Mouse (Mus musculus): Measurements from ENCODE around the gene Nlrx1.

DNA sequence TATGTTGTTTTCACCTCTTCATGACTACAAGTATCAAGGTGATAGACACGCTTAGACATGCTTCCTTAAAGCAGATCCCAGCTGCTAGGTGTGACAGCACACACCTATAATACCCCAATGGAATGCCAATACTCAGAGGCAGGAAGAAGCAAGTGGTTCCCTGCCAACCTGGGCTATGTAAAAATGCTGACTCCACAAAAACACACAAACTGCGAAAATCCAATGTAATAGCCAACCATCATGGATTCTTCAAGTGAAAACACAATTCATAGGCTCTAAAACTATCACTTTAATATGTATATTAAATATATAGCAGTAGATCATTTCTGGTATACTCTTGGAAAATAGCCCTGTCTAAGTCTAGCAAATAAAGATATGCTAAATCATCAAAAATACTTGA is 60.6 kb downstream of the Nlrx1 start:
- no peak for TF ChIP-seq CHD1 (IDR thresholded peaks at IDR 0.05; ENCODE audit: low read depth, low read length)
- TF ChIP-seq CTCF (conservative IDR thresholded peaks at IDR 0.05 in 1 of 2, IDR thresholded peaks at IDR 0.05 in 1 of 2; ENCODE audit: low read depth in 2 of 2, low read length in 2 of 2): no peak
- no peak for TF ChIP-seq TCF12 (IDR thresholded peaks at IDR 0.05; ENCODE audit: low read depth, low read length)
- no peak for TF ChIP-seq NRF1 (IDR thresholded peaks at IDR 0.05; ENCODE audit: low read depth, low read length)
- TF ChIP-seq KAT2A (IDR thresholded peaks at IDR 0.05; ENCODE audit: insufficient replicate concordance, low read length): no peak
- TF ChIP-seq USF1 (IDR thresholded peaks at IDR 0.05; ENCODE audit: low read depth, low read length): no peak
- no peak for TF ChIP-seq ZC3H11A (IDR thresholded peaks at IDR 0.05; ENCODE audit: low read depth, low read length)
- TF ChIP-seq USF2 (conservative IDR thresholded peaks at IDR 0.05; ENCODE audit: low read depth, low read length): no peak
- no peak for TF ChIP-seq MEF2A (IDR thresholded peaks at IDR 0.05; ENCODE audit: borderline replicate concordance, low read depth, low read length)
- no peak for TF ChIP-seq UBTF (IDR thresholded peaks at IDR 0.05; ENCODE audit: low read depth, low read length)
- TF ChIP-seq POLR2A (IDR thresholded peaks at IDR 0.05; ENCODE audit: low read depth, low read length): no peak
- TF ChIP-seq TBP (conservative IDR thresholded peaks at IDR 0.05; ENCODE audit: low read depth, low read length): no peak
- TF ChIP-seq EP300 (IDR thresholded peaks at IDR 0.05; ENCODE audit: low read length): no peak

Measured in CH12.LX (cell line).